Mouse (Mus musculus) heart, adult 2 months (tissue): Measurements from ENCODE around the gene Per2. TPM values are rescaled to one million over a fixed set of nuclear protein-coding genes. Genes with fewer than 3 reads are reported as not detected.
A peak's percentile ranks its signal among the peaks of the same experiment; 100 is the strongest.

Experiments used
- DNase-seq, 2 experiments: peaks; one replicate each; pipeline ENCODE4 v3.0.0; 2021
- H3K27ac ChIP-seq: fragments of 200-600 bp; 2 replicates; pipeline ENCODE4 v1.8.1; 2022
- H3K27me3 ChIP-seq: fragments of 200-500 bp; 2 replicates; pipeline ENCODE4 v1.6.1; 2012; ENCODE audit warnings: mild to moderate bottlenecking, low read length, inconsistent platforms, mixed read lengths; ENCODE audit not compliant: control insufficient read depth, insufficient read depth
- H3K36me3 ChIP-seq: fragments of 200-500 bp; 2 replicates; pipeline ENCODE4 v1.6.1; 2012; ENCODE audit warnings: low read length, inconsistent platforms; ENCODE audit not compliant: control insufficient read depth, insufficient read depth
- H3K4me1 ChIP-seq: fragments of 200-500 bp; 2 replicates; pipeline ENCODE4 v1.6.1; 2011; ENCODE audit warnings: low read length; ENCODE audit not compliant: control insufficient read depth, insufficient read depth
- H3K4me3 ChIP-seq: fragments of 200-600 bp; 2 replicates; pipeline ENCODE4 v1.8.1; 2022
- H3K79me2 ChIP-seq: fragments of 200-500 bp; replicated peaks from 2 replicates; pipeline ENCODE4 v1.6.1; 2012; ENCODE audit warnings: mild to moderate bottlenecking, inconsistent platforms, low read length, moderate library complexity, mixed read lengths; ENCODE audit not compliant: control insufficient read depth, insufficient read depth
- H3K9ac ChIP-seq: fragments of 200-500 bp; 2 replicates; pipeline ENCODE4 v1.6.1; 2012; ENCODE audit warnings: low read depth, mild to moderate bottlenecking, control low read depth, inconsistent platforms, low read length, mixed read lengths
- CTCF ChIP-seq: fragments of 200-600 bp; IDR thresholded peaks from 2 replicates; pipeline ENCODE4 v1.8.1; 2022; ENCODE audit warnings: antibody characterized with exemption, mild to moderate bottlenecking, moderate library complexity
- EP300 ChIP-seq: fragments of 200-500 bp; IDR thresholded peaks from 2 replicates; pipeline ENCODE4 v1.6.1; 2011; ENCODE audit warnings: low read depth, low read length, control low read depth; ENCODE audit not compliant: insufficient read depth
- POLR2A ChIP-seq: fragments of 200-500 bp; IDR thresholded peaks from 2 replicates; pipeline ENCODE4 v1.6.1; 2011; ENCODE audit warnings: mild to moderate bottlenecking, low read depth, low read length, control low read depth; ENCODE audit not compliant: insufficient read depth
- WGBS: fragments of 180-500 bp; shearing (Covaris S2); methylation state at CpG from one replicate; pipeline ENCODE4 v1.1.7; 2018; 5-methylcytosine and 5-hydroxymethylcytosine counted together
- intact Hi-C: fragments of 180-260 bp; cut with DNase I; formaldehyde crosslinking; loops from one replicate; pipeline ENCODE4 v1.15.1; 2025
- polyA plus RNA-seq: library from polyadenylated mRNA; depleted of rRNA; stranded (reverse); fragments of >200 nt; gene quantifications from 2 replicates; pipeline ENCODE4 v1.2.3, GENCODE M21; 2012
- total RNA-seq, 2 experiments: library from RNA; stranded (reverse); gene quantifications; 2 replicates each; pipeline ENCODE4 v1.2.3; 2021

Gene Per2
- total and polyA plus RNA-seq, 3 experiments = 3.8 to 13.8 (median 6.3) TPM

GRCm38 (mm10) chr1:91426397-91426796, 32.7 kb downstream of the Per2 start:
- TF ChIP-seq EP300 (no peak), POLR2A (no peak)
- Histone ChIP-seq H3K27ac (no peak overlapping the region; the same call in 1 of the 2 replicates), H3K4me1 (peaks cover 2% of the 10 kb centered on the region; the same call in 1 of the 2 replicates), H3K4me3 (no peak overlapping the region), H3K36me3 (no peaks in the 10 kb centered on the region), H3K27me3 (no peaks in the 10 kb centered on the region), H3K79me2 (no peaks in the 10 kb centered on the region), H3K9ac (no peak overlapping the region)
- DNase-seq = no peak
- intact Hi-C loops = loop anchor here (10.0 kb wide), 1 partner anchor 328 kb away; no protein-coding TSS in a partner anchor
- 47% methylated on average over 9 of the region's 9 CpGs for WGBS

DNA sequence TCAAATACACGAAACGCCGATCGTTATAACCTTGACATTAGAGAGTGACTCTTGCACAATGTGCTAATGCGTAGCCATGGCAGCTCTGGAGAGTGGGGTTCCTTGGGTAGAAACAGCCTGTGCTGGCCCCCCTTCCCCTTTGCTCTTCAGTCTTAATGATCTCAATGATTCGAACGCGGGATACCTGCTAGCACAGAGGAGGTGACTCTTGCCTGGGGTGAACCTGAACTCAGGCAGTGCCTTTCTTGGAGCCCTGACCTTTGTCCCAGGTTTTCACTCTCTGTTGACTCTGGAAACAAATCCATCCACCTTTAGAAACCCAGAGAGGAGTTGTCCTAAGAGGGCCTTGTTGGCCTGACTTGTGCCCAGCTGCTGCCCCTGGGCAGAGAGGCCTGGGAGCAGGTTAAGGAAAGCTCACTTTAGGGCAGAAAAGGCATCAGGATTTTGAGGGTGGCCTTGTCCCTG, 38.5 kb downstream of the Per2 start:
- Histone ChIP-seq H3K79me2 (no peaks in the 10 kb centered on the region), H3K4me1 (no peaks in the 10 kb centered on the region), H3K9ac (no peak overlapping the region), H3K27me3 (no peaks in the 10 kb centered on the region), H3K27ac (no peak overlapping the region), H3K36me3 (no peaks in the 10 kb centered on the region), H3K4me3 (no peak overlapping the region)
- DNase-seq = no peak
- no peak for TF ChIP-seq POLR2A
- no peak for TF ChIP-seq EP300
- TF ChIP-seq CTCF = no peak
- WGBS = 94% methylated on average over 8 of the region's 8 CpGs
- intact Hi-C loops = loop anchor here (10.0 kb wide), 1 partner anchor 334 kb away; no protein-coding TSS in a partner anchor

DNA sequence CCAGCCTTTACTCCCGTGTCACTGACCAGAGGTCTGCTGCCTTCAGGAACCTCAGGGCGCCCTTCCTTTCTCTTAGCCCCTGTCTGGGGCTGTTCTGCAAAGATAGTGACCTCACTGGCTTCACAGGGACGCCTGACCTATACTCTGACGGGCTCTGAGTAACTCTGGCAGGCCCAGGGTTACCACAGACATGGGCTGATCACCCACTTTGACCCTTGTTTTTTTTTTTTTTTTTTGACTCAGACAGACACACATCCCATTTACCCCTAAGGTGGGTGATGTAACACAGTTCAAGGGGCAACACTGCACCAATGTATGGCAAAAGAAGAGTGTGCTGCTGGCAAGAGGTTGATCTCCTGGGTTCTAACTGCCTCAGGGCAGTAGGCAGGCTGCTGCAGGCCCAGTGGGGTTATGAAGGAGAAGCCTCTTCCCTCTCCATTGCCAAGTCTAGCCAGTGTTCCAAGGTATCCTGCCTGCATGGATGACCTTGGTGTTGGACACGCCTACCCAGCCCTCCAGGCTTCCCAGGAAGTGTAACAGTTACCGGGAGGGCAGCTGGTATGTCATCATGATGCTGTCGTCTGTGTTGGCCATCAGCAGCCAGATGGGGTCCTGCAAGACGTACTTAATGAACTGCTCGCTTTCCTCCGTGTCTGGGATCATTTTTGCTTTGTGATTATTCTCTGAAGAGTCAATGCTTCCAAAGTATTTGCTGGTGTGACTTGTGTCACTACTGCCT, 39.1 kb downstream of the Per2 start:
- Histone ChIP-seq H3K27me3 (no peaks in the 10 kb centered on the region), H3K4me3 (no peak overlapping the region), H3K36me3 (no peaks in the 10 kb centered on the region), H3K9ac (no peak overlapping the region), H3K79me2 (no peaks in the 10 kb centered on the region), H3K4me1 (no peaks in the 10 kb centered on the region), H3K27ac (no peak overlapping the region)
- TF ChIP-seq EP300 (no peak), POLR2A (no peak), CTCF (no peak)
- no peak for DNase-seq
- WGBS = 71% methylated on average over 10 of the region's 10 CpGs
- intact Hi-C loops = loop anchor here (10.0 kb wide), 1 partner anchor 335 kb away; no protein-coding TSS in a partner anchor

DNA sequence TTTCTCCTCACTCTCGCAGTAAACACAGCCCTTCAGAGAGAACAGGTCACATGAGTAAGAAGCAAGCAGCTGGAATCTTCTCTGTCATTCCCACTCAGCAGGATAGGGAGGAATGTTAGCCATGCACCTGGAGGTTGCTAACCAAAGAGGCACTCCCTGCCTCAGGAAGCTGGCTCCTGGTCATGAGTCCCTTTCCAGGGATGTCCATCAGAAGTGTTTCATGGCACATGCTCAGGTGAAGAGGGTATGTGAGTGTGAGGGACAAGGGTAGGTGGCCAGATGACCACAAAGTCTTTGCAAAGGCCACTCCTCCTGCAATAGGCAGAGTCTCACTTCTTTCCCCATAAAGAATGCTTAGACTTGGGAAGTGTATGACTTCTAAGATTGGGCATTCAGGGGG, 41.1 kb downstream of the Per2 start:
- whole genome bisulfite sequencing = 72% methylated on average over 1 of the region's 1 CpGs
- Histone ChIP-seq H3K9ac (no peak overlapping the region), H3K27me3 (no peaks in the 10 kb centered on the region), H3K4me1 (peaks cover 3% of the 10 kb centered on the region; the same call in 1 of the 2 replicates), H3K4me3 (no peak overlapping the region), H3K27ac (no peak overlapping the region), H3K36me3 (no peaks in the 10 kb centered on the region), H3K79me2 (no peaks in the 10 kb centered on the region)
- no peak for TF ChIP-seq CTCF
- TF ChIP-seq POLR2A = no peak
- TF ChIP-seq EP300 = no peak
- intact Hi-C loops = no loop called here
- no peak for DNase-seq

DNA sequence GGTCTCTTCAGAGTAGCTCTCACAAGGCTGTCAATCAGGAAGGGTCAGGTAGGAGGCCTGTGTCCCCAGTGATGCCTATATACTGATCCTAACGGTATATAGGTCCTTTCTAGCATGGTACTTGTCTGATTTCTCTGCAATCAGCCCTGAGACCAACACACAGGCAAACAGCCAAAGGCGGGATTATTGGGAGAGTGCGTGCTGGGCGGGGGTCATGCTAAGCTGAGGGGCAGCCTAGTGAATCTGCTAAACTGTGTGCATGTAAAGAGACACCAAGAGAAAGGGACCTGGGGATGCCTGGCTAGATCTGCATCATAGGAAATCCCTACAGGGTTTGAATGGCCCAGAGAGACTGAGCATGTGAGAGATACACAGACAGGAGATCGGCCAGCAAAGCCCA, 43.8 kb downstream of the Per2 start:
- intact Hi-C loops = no loop called here
- H3K79me2 ChIP-seq = no peaks in the 10 kb centered on the region
- H3K27me3 ChIP-seq = no peaks in the 10 kb centered on the region
- no peaks in the 10 kb centered on the region for H3K36me3 ChIP-seq
- H3K4me1 ChIP-seq = peaks cover 5% of the 10 kb centered on the region
- H3K27ac ChIP-seq = no peak overlapping the region
- WGBS = 85% methylated on average over 5 of the region's 5 CpGs
- DNase-seq = no peak
- no peak overlapping the region for H3K9ac ChIP-seq
- H3K4me3 ChIP-seq = no peak overlapping the region
- TF ChIP-seq POLR2A = no peak
- TF ChIP-seq CTCF = no peak
- no peak for TF ChIP-seq EP300

GRCm38 (mm10) chr1:91414903-91415302, 44.2 kb downstream of the Per2 start:
- Histone ChIP-seq H3K27ac (no peak overlapping the region; the same call in 1 of the 2 replicates), H3K4me1 (peaks cover 5% of the 10 kb centered on the region), H3K79me2 (no peaks in the 10 kb centered on the region), H3K9ac (no peak overlapping the region), H3K27me3 (no peaks in the 10 kb centered on the region), H3K4me3 (no peak overlapping the region), H3K36me3 (no peaks in the 10 kb centered on the region)
- WGBS = 78% methylated on average over 4 of the region's 4 CpGs
- TF ChIP-seq CTCF (no peak), POLR2A (no peak), EP300 (no peak)
- DNase-seq = peak in 1 of 2 experiments; percentile 15
- intact Hi-C loops = no loop called here
